Mouse (Mus musculus) frontal cortex, postnatal 10 days (tissue): ENCODE results near the gene Urad.

ENCODE experiments used
- DNase-seq, 2 experiments: peaks; one replicate each; pipeline ENCODE4 v3.0.0; 2022; ENCODE audit warnings: low spot score in 2 of 2, mixed read lengths in 1 of 2

Urad gene

GRCm38 (mm10) chr5:147269926-147270672 lies 52.1 kb downstream of the Urad start, which contains the start of gene Pdx1:
Gene Pdx1, plus strand, starts transcription at chr5:147269959.
- no peak for DNase-seq

GRCm38 (mm10) chr5:147269371-147269770 lies 52.9 kb downstream of the Urad start:
- no peak for DNase-seq

DNA sequence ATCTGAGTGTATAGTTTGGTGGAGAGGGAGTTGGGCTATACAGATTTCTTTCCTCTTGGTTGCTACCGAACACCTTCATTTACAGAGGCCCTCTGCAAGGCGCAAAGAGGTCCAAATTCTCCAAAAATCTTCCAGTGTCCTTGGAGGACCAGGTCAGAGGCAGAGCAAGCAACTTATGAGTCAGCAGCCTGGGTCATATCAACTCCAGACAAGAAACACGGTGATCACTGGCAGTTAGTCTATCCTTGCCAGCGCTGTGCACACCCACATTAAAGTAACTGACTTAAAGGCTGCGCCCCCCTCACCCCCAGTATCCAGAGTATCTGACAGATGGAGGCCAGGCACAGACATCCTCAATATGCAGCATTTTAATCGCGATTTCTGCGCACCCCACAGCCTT lies 53.5 kb downstream of the Urad start:
- no peak for DNase-seq

DNA sequence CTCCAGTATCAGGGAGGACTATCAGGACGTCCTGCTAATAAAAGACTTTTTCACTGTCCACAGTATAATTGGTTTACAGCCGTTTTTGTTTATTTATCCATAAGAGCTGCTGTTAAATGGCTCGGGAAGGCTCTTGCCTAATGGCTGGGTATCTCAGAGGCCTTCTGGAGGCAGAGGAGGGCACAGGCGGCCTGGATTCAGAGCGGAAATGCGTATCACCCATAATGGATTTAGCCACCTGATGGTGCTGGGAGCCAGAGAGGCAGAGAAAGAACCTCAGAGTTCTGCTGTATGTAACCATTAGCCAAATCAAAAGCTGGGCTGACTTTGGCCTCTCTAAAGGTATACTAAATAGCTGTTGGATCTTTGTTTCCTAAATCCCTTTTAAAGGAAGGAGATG lies 54.8 kb downstream of the Urad start:
- no peak for DNase-seq
